Mouse (Mus musculus) CH12.LX (cell line): Measurements from ENCODE around the gene Dmwd. TPM values are rescaled to one million over a fixed set of nuclear protein-coding genes. Genes with fewer than 3 reads are reported as not detected.

Experiments
- DNase-seq: peaks from one replicate; pipeline ENCODE4 v3.0.0-alpha.2; 2013; ENCODE audit errors: extremely low read depth
- H3K27ac ChIP-seq: 2 replicates; pipeline ENCODE4 v1.5.1; 2012; ENCODE audit warnings: low read depth, mild to moderate bottlenecking, control low read depth, moderate library complexity; ENCODE audit not compliant: insufficient read depth
- H3K27me3 ChIP-seq: replicated peaks from 2 replicates; pipeline ENCODE3; 2012; ENCODE audit warnings: inconsistent platforms
- H3K36me3 ChIP-seq, 2 experiments: replicated peaks in 1 of 2; 2 replicates each; pipeline versions ENCODE3 to v1.6.1; 2012; ENCODE audit warnings: inconsistent platforms in 1 of 2, low read length in 1 of 2, mild to moderate bottlenecking in 1 of 2, mixed read lengths in 1 of 2, moderate library complexity in 1 of 2; ENCODE audit not compliant: control insufficient read depth in 1 of 2, insufficient read depth in 1 of 2
- H3K4me1 ChIP-seq, 2 experiments: 2 replicates each; pipeline ENCODE4 v1.6.1; 2012; ENCODE audit warnings: inconsistent platforms in 1 of 2, moderate library complexity in 1 of 2; ENCODE audit not compliant: insufficient read depth in 2 of 2, control insufficient read depth in 1 of 2
- H3K4me2 ChIP-seq: 2 replicates; pipeline ENCODE4 v1.6.1; 2012; ENCODE audit warnings: low read depth, mild to moderate bottlenecking, control low read depth; ENCODE audit not compliant: poor library complexity, insufficient read depth, severe bottlenecking
- H3K4me3 ChIP-seq, 3 experiments: fragments of 150-350 bp in 1 of 3; sonication (generic) in 1 of 3; replicated peaks in 1 of 3; 2 replicates each; pipeline versions ENCODE3 to v1.5.1; 2011 to 2012; ENCODE audit warnings: low read depth in 2 of 3, low read length in 2 of 3, mild to moderate bottlenecking in 2 of 3, moderate library complexity in 2 of 3, control low read depth in 1 of 3, improper control_type of control experiment in 1 of 3, inconsistent platforms in 1 of 3, mixed read lengths in 1 of 3; ENCODE audit not compliant: poor library complexity in 1 of 3
- H3K79me2 ChIP-seq: replicated peaks from 2 replicates; pipeline ENCODE4 v1.6.1; 2012; ENCODE audit warnings: mild to moderate bottlenecking, moderate library complexity; ENCODE audit not compliant: control insufficient read depth, poor library complexity, insufficient read depth, severe bottlenecking; ENCODE audit errors: extremely low read depth
- H3K9ac ChIP-seq: 2 replicates; pipeline ENCODE4 v1.6.1; 2012; ENCODE audit warnings: low read depth, mild to moderate bottlenecking, control low read depth, moderate library complexity; ENCODE audit not compliant: insufficient read depth
- H3K9me3 ChIP-seq: replicated peaks from 2 replicates; pipeline ENCODE3; 2012; ENCODE audit warnings: low read length, inconsistent platforms, mixed read lengths
- BHLHE40 ChIP-seq: IDR thresholded peaks from 2 replicates; pipeline ENCODE4 v1.6.1; 2011; ENCODE audit warnings: mild to moderate bottlenecking, low read depth, low read length, improper control_type of control experiment
- EP300 ChIP-seq: IDR thresholded peaks from 2 replicates; pipeline ENCODE4 v1.6.1; 2011; ENCODE audit warnings: low read length, improper control_type of control experiment
- GABPA ChIP-seq: IDR thresholded peaks from 2 replicates; pipeline ENCODE4 v1.6.1; 2012; ENCODE audit warnings: low read depth, low read length, improper control_type of control experiment, inconsistent platforms; ENCODE audit not compliant: insufficient replicate concordance
- IRF4 ChIP-seq: IDR thresholded peaks from 2 replicates; pipeline ENCODE4 v1.6.1; 2014; ENCODE audit warnings: low read depth, mild to moderate bottlenecking, inconsistent platforms, low read length, improper control_type of control experiment
- MAX ChIP-seq: IDR thresholded peaks from 2 replicates; pipeline ENCODE4 v1.6.1; 2011; ENCODE audit warnings: low read length, improper control_type of control experiment
- MAZ ChIP-seq: IDR thresholded peaks from 2 replicates; pipeline ENCODE4 v1.6.1; 2012; ENCODE audit warnings: low read depth, mild to moderate bottlenecking, inconsistent platforms, low read length, improper control_type of control experiment, moderate library complexity
- NELFE ChIP-seq: IDR thresholded peaks from 2 replicates; pipeline ENCODE4 v1.6.1; 2011; ENCODE audit warnings: low read depth, low read length, improper control_type of control experiment
- NRF1 ChIP-seq: IDR thresholded peaks from 2 replicates; pipeline ENCODE4 v1.6.1; 2014; ENCODE audit warnings: low read depth, mild to moderate bottlenecking, inconsistent platforms, low read length, improper control_type of control experiment, moderate library complexity
- POLR2AphosphoS2 ChIP-seq: IDR thresholded peaks from 2 replicates; pipeline ENCODE4 v1.6.1; 2011; ENCODE audit warnings: low read depth, low read length, improper control_type of control experiment
- RCOR1 ChIP-seq: conservative IDR thresholded peaks from 2 replicates; pipeline ENCODE4 v1.6.1; 2012; ENCODE audit warnings: low read depth, mild to moderate bottlenecking, inconsistent platforms, low read length, improper control_type of control experiment
- SMC3 ChIP-seq: IDR thresholded peaks from 2 replicates; pipeline ENCODE4 v1.6.1; 2011; ENCODE audit warnings: low read depth, low read length, improper control_type of control experiment
- ZMIZ1 ChIP-seq: IDR thresholded peaks from 2 replicates; pipeline ENCODE4 v1.6.1; 2012; ENCODE audit warnings: low read depth, mild to moderate bottlenecking, inconsistent platforms, low read length, improper control_type of control experiment
- ZNF384 ChIP-seq: IDR thresholded peaks from 2 replicates; pipeline ENCODE4 v1.6.1; 2012; ENCODE audit warnings: low read depth, low read length, improper control_type of control experiment, inconsistent platforms
- dilution Hi-C: fragments of 300-500 bp; cut with MboI; formaldehyde crosslinking; loops from 2 replicates; pipeline ENCODE4 v1.14.3; 2020; ENCODE audit warnings: low sequenced_read_pairs; ENCODE audit not compliant: extremely low pct_unique_long_range_greater_than_20kb, extremely low pct_ligation_motif_present
- in situ Hi-C: fragments of 300-500 bp; cut with MboI; formaldehyde crosslinking; loops from 3 replicates; pipeline ENCODE4 v1.14.3; 2019; ENCODE audit warnings: low sequenced_read_pairs, low pct_ligation_motif_present, low pct_unique_long_range_greater_than_20kb, mixed read lengths
- polyA plus RNA-seq: library from polyadenylated mRNA; unstranded; fragments of >175 nt; gene quantifications from 2 replicates; pipeline ENCODE4 v1.2.1, GENCODE M21; 2012; ENCODE audit warnings: low read depth; ENCODE audit not compliant: insufficient read length
- total RNA-seq, 2 experiments: library from RNA; depleted of rRNA; stranded (reverse); fragments of 300-350 nt in 1 of 2; fragments of >200 nt in 1 of 2; gene quantifications; 2 replicates each; pipeline ENCODE4 v1.2.3; 2012 to 2014

The Dmwd gene
- total and polyA plus RNA-seq, 3 experiments: not detected

- Histone ChIP-seq H3K27ac (no peak overlapping the region), H3K9me3 (no peaks in the 10 kb centered on the region), H3K36me3 (no peaks in the 10 kb centered on the region), H3K4me3 (no peak overlapping the region), H3K79me2 (no peaks in the 10 kb centered on the region), H3K4me2 (no peak overlapping the region), H3K27me3 (peaks cover 92% of the 10 kb centered on the region), H3K4me1 (peaks cover 4 to 10% of the 10 kb centered on the region in 2 experiments), H3K9ac (no peak overlapping the region)
- dilution Hi-C loops: no loop called here
- in situ Hi-C loops: no loop called here
- TF ChIP-seq ZNF384 (no peak), ZMIZ1 (no peak), NELFE (no peak), POLR2AphosphoS2 (no peak), GABPA (no peak), RCOR1 (no peak)
- no peak for DNase-seq
These were observed 27.7 kb downstream of the Dmwd start for GRCm38 (mm10) chr7:19103741-19104140.

- H3K27me3 ChIP-seq: peaks cover 89% of the 10 kb centered on the region
- no peaks in the 10 kb centered on the region for H3K9me3 ChIP-seq
These were observed 28.5 kb downstream of the Dmwd start for GRCm38 (mm10) chr7:19104486-19104885.

GRCm38 (mm10) chr7:19107436-19107835 is 31.4 kb downstream of the Dmwd start:
- no peak overlapping the region for H3K4me3 ChIP-seq
- peaks cover 77% of the 10 kb centered on the region for H3K27me3 ChIP-seq
- H3K9me3 ChIP-seq: no peaks in the 10 kb centered on the region
- no peaks in the 10 kb centered on the region for H3K79me2 ChIP-seq
- H3K9ac ChIP-seq: no peak overlapping the region
- TF ChIP-seq IRF4 (no peak), SMC3 (no peak), BHLHE40 (no peak), EP300 (no peak), MAZ (no peak)
- in situ Hi-C loops: no loop called here
- no peak for DNase-seq
- peaks cover 10 to 22% of the 10 kb centered on the region in 2 experiments for H3K4me1 ChIP-seq
- dilution Hi-C loops: no loop called here
- no peaks in the 10 kb centered on the region for H3K36me3 ChIP-seq
- no peak overlapping the region for H3K27ac ChIP-seq
- H3K4me2 ChIP-seq: no peak overlapping the region

More at GRCm38 (mm10) chr7:19104486-19104885, 28.5 kb downstream of the Dmwd start:
- H3K4me3 ChIP-seq: no peak overlapping the region
- no peak overlapping the region for H3K9ac ChIP-seq
- H3K4me2 ChIP-seq: no peak overlapping the region
- TF ChIP-seq MAX (peak; percentile 48; the same call in 1 of the 2 replicates), BHLHE40 (peak; percentile 91), NRF1 (no peak)
- TF ChIP-seq, all 38 proteins: peak for 2
- H3K27ac ChIP-seq: no peak overlapping the region
- H3K36me3 ChIP-seq: no peaks in the 10 kb centered on the region
- no peak for DNase-seq
- H3K79me2 ChIP-seq: no peaks in the 10 kb centered on the region
- in situ Hi-C loops (no loop called here), dilution Hi-C loops (no loop called here)
- H3K4me1 ChIP-seq: peaks cover 4 to 11% of the 10 kb centered on the region in 2 experiments
